Mouse (Mus musculus): ENCODE results near the gene Tmod2. TPM values are rescaled to one million over a fixed set of nuclear protein-coding genes. Genes with fewer than 3 reads are reported as not detected.
A peak's percentile ranks its signal among the peaks of the same experiment; 100 is the strongest.

Tmod2 gene
- polyA plus RNA-seq, 1 experiment = not detected

DNA sequence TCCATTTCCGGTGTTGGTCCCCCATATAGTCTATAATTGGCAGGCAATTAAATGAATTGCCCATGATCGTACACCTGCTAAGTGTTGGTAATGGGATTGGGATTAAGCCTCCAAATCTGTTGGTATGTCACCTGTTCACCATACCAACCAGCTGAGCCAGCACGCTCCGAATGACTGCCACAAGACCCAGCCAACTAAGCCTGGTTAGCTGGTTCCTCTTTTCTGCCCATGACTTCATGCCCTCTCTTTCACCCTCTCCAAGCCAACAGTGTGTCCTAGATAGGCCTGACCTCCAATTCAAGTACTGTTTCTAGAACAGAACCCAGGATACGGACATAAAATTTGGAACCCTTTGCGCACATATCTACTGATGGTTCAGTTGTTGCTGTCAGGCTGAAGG lies 42.7 kb downstream of the Tmod2 start:
- no peak for TF ChIP-seq GATA1 (IDR thresholded peaks at IDR 0.05; ENCODE audit: low read length)

GRCm38 (mm10) chr9:75564892-75565291 lies 46.2 kb downstream of the Tmod2 start:
- TF ChIP-seq GATA1 (IDR thresholded peaks at IDR 0.05; ENCODE audit: low read length) = no peak

- peak; percentile 52 for TF ChIP-seq GATA1 (IDR thresholded peaks at IDR 0.05; ENCODE audit: low read length)
Observed at GRCm38 (mm10) chr9:75563622-75564021, 47.5 kb downstream of the Tmod2 start.

DNA sequence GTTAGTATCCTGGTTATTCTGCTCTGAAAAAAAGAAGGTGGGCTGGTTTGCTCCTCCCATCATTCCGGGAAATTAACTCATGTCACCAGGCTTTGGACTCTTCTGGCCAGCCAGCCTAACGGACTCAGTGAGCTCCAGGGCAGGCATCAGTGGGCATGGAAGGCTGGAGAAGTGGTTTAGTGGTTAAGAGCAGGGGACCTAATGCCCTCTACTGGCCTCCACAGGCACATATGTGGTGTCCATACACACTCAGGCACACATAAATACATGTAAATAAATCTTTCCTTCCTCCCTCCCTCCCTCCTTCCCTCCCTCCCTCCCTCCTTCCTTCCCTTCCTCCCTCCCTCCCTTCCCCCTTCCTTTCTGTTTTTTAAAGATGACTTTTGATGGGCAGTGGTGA lies 47.9 kb downstream of the Tmod2 start:
- no peak for TF ChIP-seq GATA1 (IDR thresholded peaks at IDR 0.05; ENCODE audit: low read length)

DNA sequence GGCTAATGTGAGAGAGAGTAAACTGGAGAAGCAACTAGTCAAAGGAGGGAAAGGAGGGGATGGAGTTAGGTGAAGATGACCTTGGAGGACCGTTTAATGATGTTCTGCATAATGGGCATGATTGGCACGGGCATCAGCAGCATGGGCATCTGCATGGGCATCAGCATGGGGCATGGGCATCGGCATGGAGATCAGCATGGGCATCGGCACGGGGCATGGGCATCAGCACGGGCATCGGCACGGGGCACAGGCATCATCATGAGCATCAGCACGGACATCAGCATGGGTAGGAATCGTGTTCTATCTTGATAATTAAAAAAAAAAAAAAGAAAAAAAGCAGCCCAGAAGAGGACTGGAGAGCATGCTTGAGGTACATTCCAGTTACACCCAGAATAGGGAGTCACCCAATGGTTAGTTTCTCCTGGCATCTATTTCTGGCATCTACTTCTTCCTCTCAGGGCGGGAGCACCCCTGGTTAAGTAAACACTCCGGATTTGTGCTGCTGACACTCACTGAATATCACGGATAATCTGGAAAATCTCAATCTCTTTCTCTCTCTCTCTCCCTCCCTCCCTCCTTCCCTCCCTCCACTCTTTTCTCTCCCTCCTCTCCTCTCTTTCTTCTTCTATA lies 50.0 kb downstream of the Tmod2 start:
- no peak for TF ChIP-seq GATA1 (IDR thresholded peaks at IDR 0.05; ENCODE audit: low read length)

DNA sequence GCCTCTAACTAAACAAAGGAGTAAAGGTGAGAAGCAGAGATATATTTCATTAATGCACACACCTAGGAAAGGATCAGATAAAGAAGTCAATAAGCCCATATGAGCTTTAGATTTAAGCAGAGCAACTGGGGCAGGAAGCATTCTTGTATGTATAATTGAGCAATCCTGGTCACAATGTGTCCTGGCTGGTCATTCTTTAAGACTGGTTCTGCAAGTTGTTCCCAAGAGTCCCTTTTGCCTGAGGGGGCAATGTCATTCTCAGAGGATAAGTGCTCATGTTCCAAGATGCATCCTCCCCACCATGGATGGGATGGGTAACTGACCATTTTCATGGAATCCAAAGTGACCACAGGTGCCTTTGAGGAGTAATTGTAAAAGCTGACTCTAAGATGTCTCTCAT lies 50.8 kb downstream of the Tmod2 start:
- no peak for TF ChIP-seq GATA1 (IDR thresholded peaks at IDR 0.05; ENCODE audit: low read length)

DNA sequence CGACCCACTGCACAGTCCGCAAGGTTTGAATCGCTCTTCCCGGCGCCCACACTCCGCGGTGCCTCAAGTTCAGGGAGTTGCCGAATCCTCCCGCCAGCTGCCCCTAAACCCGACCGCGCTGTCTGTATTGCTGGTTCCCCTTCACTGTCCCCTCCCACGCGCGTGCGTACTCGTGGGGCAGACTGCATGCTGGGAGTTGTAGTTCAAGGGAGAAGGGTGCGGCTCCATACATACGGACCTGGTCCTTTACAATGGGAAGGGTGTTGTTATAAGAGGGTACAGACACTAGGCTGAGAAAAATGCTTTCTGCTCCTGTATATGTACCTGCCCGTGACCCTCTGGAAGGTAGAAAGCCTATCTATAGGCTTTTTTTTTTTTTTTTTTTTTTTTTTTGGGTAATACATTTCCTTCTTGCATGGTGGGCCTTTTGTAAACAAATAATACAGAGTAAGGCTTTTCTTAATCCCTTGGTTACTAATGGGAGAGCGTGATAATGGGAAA lies 51.6 kb downstream of the Tmod2 start, which contains the start of gene Tmod3:
Gene Tmod3 (minus strand): TSS at position 146 of the 501 bp plus-strand sequence.
- no peak for TF ChIP-seq GATA1 (IDR thresholded peaks at IDR 0.05; ENCODE audit: low read length)

GRCm38 (mm10) chr9:75558812-75559511 lies 52.2 kb downstream of the Tmod2 start:
- peak; percentile 94 for TF ChIP-seq GATA1 (IDR thresholded peaks at IDR 0.05; ENCODE audit: low read length)

GRCm38 (mm10) chr9:75558360-75558759 lies 52.8 kb downstream of the Tmod2 start:
- TF ChIP-seq GATA1 (IDR thresholded peaks at IDR 0.05; ENCODE audit: low read length) = no peak

DNA sequence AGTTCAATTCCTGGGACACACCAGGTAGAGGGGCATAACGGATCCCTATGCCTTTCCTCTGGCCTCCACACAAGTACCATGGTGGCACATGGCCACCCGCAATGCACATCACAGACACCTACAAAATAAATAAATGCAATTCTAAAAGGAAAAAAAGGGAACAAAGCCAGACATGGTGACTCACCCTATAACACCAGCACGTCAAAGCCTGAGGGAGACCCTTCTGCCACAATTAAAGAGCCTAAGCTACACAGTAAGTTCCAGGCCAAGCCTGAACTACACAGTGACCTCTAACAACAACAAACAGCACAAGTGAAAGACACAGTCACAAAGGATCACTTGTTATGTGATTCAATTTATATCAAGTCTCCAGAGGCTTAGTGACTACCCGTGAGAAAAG lies 57.4 kb downstream of the Tmod2 start:
- TF ChIP-seq GATA1 (IDR thresholded peaks at IDR 0.05; ENCODE audit: low read length) = no peak

DNA sequence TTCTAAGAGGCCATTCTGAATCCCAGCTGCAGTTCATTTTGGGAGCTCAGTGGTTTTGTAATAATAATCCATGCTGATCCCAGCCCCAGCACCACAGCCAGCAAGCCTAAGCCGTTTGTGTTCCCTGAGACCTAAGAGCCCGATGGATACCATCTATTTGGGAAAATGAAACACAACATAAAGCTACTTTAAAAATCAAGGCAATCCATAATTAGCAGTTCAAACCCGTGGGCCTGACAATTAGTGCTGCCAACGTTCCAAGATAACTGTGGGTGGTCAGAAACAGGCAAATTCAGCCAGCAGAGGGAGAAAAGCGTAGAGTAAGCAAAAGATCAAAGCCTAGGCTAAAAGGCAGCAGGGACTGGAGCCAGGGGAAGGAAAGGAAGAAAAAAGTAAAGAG lies 59.8 kb downstream of the Tmod2 start:
- no peak for TF ChIP-seq GATA1 (IDR thresholded peaks at IDR 0.05; ENCODE audit: low read length)

DNA sequence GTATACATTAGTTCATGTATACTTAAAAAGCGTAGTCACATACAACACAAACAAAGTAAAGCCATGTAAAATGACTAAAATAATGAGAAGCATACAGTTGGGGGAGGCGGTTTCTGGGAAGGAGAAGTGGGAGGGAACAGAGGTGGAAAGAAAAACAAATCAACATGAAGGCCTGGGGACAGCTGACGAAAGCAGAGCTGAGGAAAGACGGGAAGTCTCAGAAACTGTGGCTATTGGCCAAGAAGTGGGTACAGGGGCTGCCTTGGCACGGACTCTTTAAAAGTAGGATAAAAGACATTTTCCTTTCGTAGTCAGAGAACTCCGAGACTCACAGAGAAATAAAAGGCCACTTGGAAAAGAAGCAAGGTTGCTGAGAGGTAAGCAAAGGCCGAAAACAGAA lies 62.1 kb downstream of the Tmod2 start:
- no peak for TF ChIP-seq GATA1 (IDR thresholded peaks at IDR 0.05; ENCODE audit: low read length)

GRCm38 (mm10) chr9:75546885-75547553 lies 64.1 kb downstream of the Tmod2 start:
- no peak for TF ChIP-seq GATA1 (IDR thresholded peaks at IDR 0.05; ENCODE audit: low read length)

GRCm38 (mm10) chr9:75545514-75545913 lies 65.6 kb downstream of the Tmod2 start:
- no peak for TF ChIP-seq GATA1 (IDR thresholded peaks at IDR 0.05; ENCODE audit: low read length)

- no peak for TF ChIP-seq GATA1 (IDR thresholded peaks at IDR 0.05; ENCODE audit: low read length)
Observed at GRCm38 (mm10) chr9:75541497-75541896, 69.6 kb downstream of the Tmod2 start.

GRCm38 (mm10) chr9:75536422-75536821 lies 74.7 kb downstream of the Tmod2 start:
- TF ChIP-seq GATA1 (IDR thresholded peaks at IDR 0.05; ENCODE audit: low read length) = no peak
